In the genomic region with DNA sequence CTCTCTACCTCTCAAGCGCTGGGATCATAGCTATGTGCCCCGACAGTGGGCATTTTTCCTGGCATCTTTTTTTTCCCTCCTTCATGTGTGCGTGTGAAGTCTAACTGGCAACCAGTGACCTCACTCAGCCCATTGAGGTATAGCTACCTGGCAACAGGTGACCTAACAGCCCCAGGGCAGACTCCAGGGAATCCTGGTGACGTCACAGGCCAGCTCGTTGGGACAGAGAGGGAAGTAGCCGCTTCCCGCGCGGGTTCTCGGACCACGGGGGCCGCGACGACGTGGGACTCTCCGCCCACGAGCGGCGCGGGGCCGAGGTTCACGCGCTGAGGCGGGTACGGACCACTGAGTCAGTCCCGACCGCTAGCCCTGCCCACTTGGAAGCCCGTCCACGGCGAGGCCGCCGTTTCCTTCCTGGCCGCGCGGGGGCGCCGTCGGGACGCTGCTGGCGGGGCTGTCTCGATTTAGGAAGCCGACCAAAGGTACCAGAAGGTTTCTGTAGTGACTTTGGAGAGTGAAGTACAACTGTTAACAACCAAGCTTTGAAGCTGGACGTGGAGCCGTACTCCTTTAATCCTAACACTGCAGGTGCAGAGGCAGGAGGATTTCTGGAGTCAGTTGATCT, we compare ENCODE assay signal across 8 mouse cellular contexts. TPM values are rescaled to one million over a fixed set of nuclear protein-coding genes. Genes with fewer than 3 reads are reported as not detected.
A peak's percentile ranks its signal among the peaks of the same experiment; 100 is the strongest.
DNase-seq lines count a peak whose midpoint lies in the region; ATAC-seq lines count a peak whose summit lies in the region.

A gene (plus strand): TSS at position 378 of the 625 bp plus-strand sequence.

- WGBS in hindbrain, embryonic 13.5 days: 9% methylated on average over 40 of the region's 44 CpGs

- peaks cover 14% of the 10 kb centered on the region for H3K27me3 ChIP-seq in hindbrain, embryonic 13.5 days

- peak within 1 kb of the TSS; percentile 35 for H3K4me3 ChIP-seq in hindbrain, embryonic 13.5 days

- H3K4me2 ChIP-seq in hindbrain, embryonic 13.5 days: peak within 1 kb of the TSS; percentile 50

- H3K27ac ChIP-seq in hindbrain, embryonic 13.5 days: no peak within 1 kb of the TSS

- no peaks in the 10 kb centered on the region for H3K36me3 ChIP-seq in hindbrain, embryonic 13.5 days

- peak; percentile 73 for DNase-seq in NIH3T3 (ENCODE audit: low read depth)
- peak; percentile 83 to 86 for DNase-seq in cerebellum, postnatal 10 days
- DNase-seq in frontal cortex, postnatal 25 days (ENCODE audit: low spot score in 2 of 2): peak; percentile 62 to 67
- DNase-seq in layer of hippocampus, postnatal 14 days (ENCODE audit: low spot score in 2 of 2): peak; percentile 48 to 76
- DNase-seq in lung, postnatal 4 days: peak; percentile 82 to 90
- DNase-seq in right cerebral cortex, adult 18-20 months: peak; percentile 70
- peak; percentile 71 for DNase-seq in urinary bladder, postnatal 14 days (ENCODE audit: low spot score)

- H3K9me3 ChIP-seq in hindbrain, embryonic 13.5 days: no peaks in the 10 kb centered on the region

- no peak for ATAC-seq in hindbrain, embryonic 13.5 days (ENCODE audit: low FRiP score)

- peaks cover 4% of the 10 kb centered on the region; the same call in 1 of the 2 replicates for H3K4me1 ChIP-seq in hindbrain, embryonic 13.5 days (replicated peaks)

- no peak within 1 kb of the TSS for H3K9ac ChIP-seq in hindbrain, embryonic 13.5 days

RNA-seq across cellular contexts. Expression of the gene that starts here (rescaled TPM):
- polyA plus RNA-seq in hindbrain, embryonic 13.5 days (2015; fragmentation: Nextera tagmentation; extraction: Ambion mirVana): not detected in 2 replicates
- not detected for total RNA-seq in layer of hippocampus, postnatal 14 days (2021)

Comparison
In these comparisons a context has a peak if more than half of its experiments do, and no peak if none do; other contexts are left out.
1. Peak in DNase-seq in layer of hippocampus, postnatal 14 days; RNA of the gene not detected or under 1 TPM.